Mouse (Mus musculus) heart, embryonic 12.5 days (tissue): ENCODE results near the gene Foxl2. TPM values are rescaled to one million over a fixed set of nuclear protein-coding genes. Genes with fewer than 3 reads are reported as not detected.

Experiments used
- ATAC-seq: fragments of 200-750 bp; cut with Nextera tagmentation; 2 replicates; pipeline ENCODE4 v1.8.0; 2017; ENCODE audit warnings: moderate TSS enrichment, moderate library complexity; ENCODE audit not compliant: insufficient number of reproducible peaks, low FRiP score
- H3K27ac ChIP-seq: fragments of 300-500 bp; sonication (generic); 2 replicates; pipeline ENCODE4 v1.5.1; 2016; ENCODE audit warnings: mild to moderate bottlenecking, moderate library complexity; ENCODE audit not compliant: poor library complexity, severe bottlenecking
- H3K27me3 ChIP-seq: fragments of 300-500 bp; sonication (generic); replicated peaks from 2 replicates; pipeline ENCODE4 v1.6.1; 2016; ENCODE audit warnings: mild to moderate bottlenecking, moderate library complexity
- H3K36me3 ChIP-seq: fragments of 300-500 bp; sonication (generic); 2 replicates; pipeline ENCODE4 v1.6.1; 2016; ENCODE audit warnings: mild to moderate bottlenecking, moderate library complexity
- H3K4me1 ChIP-seq: fragments of 300-500 bp; sonication (generic); replicated peaks from 2 replicates; pipeline ENCODE4 v1.6.1; 2016; ENCODE audit warnings: mild to moderate bottlenecking
- H3K4me2 ChIP-seq: fragments of 300-500 bp; sonication (generic); 2 replicates; pipeline ENCODE4 v1.6.1; 2016; ENCODE audit warnings: mild to moderate bottlenecking, moderate library complexity
- H3K4me3 ChIP-seq: fragments of 300-500 bp; sonication (generic); 2 replicates; pipeline ENCODE4 v1.5.1; 2016; ENCODE audit warnings: mild to moderate bottlenecking
- H3K9ac ChIP-seq: fragments of 300-500 bp; sonication (generic); 2 replicates; pipeline ENCODE4 v1.6.1; 2016; ENCODE audit warnings: mild to moderate bottlenecking, moderate library complexity
- H3K9me3 ChIP-seq: fragments of 300-500 bp; sonication (generic); replicated peaks from 2 replicates; pipeline ENCODE4 v1.6.1; 2016; ENCODE audit warnings: mild to moderate bottlenecking, moderate library complexity
- WGBS: fragments of 180-500 bp; shearing (Covaris S2); methylation state at CpG from one replicate; pipeline ENCODE4 v1.1.7; 2016; 5-methylcytosine and 5-hydroxymethylcytosine counted together
- polyA plus RNA-seq: library from polyadenylated mRNA; unstranded; fragments of >200 nt; fragmentation: Nextera tagmentation; extraction: Ambion mirVana; gene quantifications from 2 replicates; pipeline ENCODE4 v1.2.1, GENCODE M21; 2016

Foxl2 gene
- polyA plus RNA-seq, 1 experiment from 2014 or later: not detected

DNA sequence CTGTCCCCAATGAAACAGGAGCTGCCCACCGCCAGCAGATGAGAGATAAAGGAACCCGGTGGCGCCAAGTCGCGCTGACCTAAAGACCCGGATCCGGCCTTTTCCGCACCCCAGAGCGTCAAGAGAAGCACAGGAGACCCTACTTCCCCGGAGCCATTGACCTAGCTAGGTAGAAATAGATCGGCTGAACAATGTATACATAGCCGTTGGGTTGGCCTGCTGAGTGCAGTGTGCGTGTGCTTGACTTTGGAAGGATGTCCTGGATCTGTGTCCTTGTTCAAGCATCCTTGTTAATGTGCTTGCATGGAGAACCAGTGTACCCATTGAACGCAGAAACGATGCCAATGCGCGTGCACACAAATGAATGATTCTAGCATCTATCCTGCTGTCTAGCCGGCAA is 8.6 kb downstream of the Foxl2 start:
- Histone ChIP-seq H3K9ac (no peak overlapping the region), H3K4me3 (no peak overlapping the region), H3K36me3 (no peaks in the 10 kb centered on the region), H3K27me3 (peaks cover 96% of the 10 kb centered on the region), H3K4me2 (no peak overlapping the region), H3K9me3 (no peaks in the 10 kb centered on the region), H3K4me1 (no peaks in the 10 kb centered on the region), H3K27ac (no peak overlapping the region)
- 6% methylated on average over 18 of the region's 18 CpGs for WGBS
- no peak for ATAC-seq

DNA sequence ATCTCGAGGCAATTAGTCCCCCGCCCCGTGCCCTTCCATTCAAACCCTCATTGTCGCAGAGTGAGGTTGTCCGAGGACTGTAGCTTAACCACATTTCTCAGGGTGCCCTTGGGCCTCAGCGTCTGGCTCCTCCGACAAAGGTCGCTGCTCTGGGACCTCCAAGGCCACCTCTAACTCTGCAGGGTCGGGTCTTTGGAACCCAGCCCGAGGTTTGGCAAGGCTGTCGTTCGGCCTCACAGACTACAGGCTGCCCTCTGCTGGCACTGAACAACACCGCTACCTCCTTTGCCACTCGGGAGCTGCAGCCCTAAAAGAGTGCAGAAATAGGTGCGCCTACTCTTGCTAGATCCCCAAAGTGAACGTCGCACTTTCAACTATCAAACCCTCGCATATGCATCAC is 10.0 kb downstream of the Foxl2 start:
- no peak for ATAC-seq
- H3K4me1 ChIP-seq: no peaks in the 10 kb centered on the region
- H3K36me3 ChIP-seq: no peaks in the 10 kb centered on the region
- WGBS: 2% methylated on average over 18 of the region's 18 CpGs
- peak overlapping the region; percentile 36 for H3K4me2 ChIP-seq
- H3K9me3 ChIP-seq: no peaks in the 10 kb centered on the region
- peaks cover 94% of the 10 kb centered on the region for H3K27me3 ChIP-seq
- H3K9ac ChIP-seq: no peak overlapping the region
- H3K4me3 ChIP-seq: peak overlapping the region; percentile 11; the same call in 1 of the 2 replicates
- no peak overlapping the region for H3K27ac ChIP-seq

DNA sequence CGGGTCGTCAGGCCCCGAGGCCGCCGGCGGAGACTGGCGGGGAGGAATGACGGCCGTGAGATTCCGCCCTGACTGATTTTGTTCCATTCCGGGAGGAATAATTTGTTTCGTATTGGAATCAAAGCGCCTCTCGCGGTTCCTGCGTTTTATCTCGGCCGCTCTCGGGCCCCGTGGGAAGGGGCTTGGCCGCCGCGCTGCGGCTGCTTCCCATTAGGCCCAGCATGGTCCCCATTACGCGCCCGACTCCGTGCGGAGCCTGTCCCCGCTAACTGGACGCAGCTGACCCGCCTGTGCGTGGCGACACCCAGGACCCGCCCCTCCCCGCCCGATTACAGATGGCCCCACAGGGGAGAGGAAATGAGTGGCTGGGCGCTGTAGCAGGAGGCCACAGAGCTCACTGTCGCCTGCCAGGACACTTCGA is 18.0 kb downstream of the Foxl2 start:
- ATAC-seq: no peak
- no peak overlapping the region for H3K27ac ChIP-seq
- peak overlapping the region; percentile 46 for H3K9ac ChIP-seq

DNA sequence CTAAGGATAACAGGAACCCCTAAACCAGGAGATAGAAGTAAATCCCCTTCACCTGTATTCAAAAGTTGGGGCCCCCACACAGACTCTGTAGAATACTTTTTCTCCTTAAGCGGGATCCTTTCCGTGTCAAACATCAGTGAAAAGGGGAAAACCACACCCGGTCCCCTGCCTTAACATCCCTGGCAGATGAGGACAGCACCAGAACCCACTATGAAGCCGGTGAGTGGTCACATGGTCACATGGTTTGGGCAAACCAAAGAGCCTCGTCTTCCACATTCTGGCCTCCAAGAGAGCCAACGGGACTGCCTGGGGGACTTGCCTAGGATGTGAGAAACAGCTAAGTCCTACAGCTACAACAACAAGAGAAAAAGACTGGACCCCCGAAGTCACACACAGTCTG is 18.5 kb downstream of the Foxl2 start:
- Histone ChIP-seq H3K36me3 (no peaks in the 10 kb centered on the region), H3K27me3 (peaks cover 81% of the 10 kb centered on the region), H3K9ac (no peak overlapping the region), H3K9me3 (peaks cover 5% of the 10 kb centered on the region; the same call in 1 of the 2 replicates), H3K4me2 (peak overlapping the region; percentile 87), H3K27ac (no peak overlapping the region), H3K4me3 (peak overlapping the region; percentile 51), H3K4me1 (peaks cover 6% of the 10 kb centered on the region; the same call in 1 of the 2 replicates)
- 4% methylated on average over 7 of the region's 7 CpGs for WGBS
- no peak for ATAC-seq

More for the DNA sequence above, 18.0 kb downstream of the Foxl2 start:
- Histone ChIP-seq H3K9me3 (peaks cover 5% of the 10 kb centered on the region; the same call in 1 of the 2 replicates), H3K27me3 (peaks cover 85% of the 10 kb centered on the region), H3K4me3 (peak overlapping the region; percentile 51), H3K36me3 (no peaks in the 10 kb centered on the region), H3K4me1 (peaks cover 6% of the 10 kb centered on the region; the same call in 1 of the 2 replicates), H3K4me2 (peak overlapping the region; percentile 87)
- WGBS: under 1% methylated on average over 40 of the region's 40 CpGs

DNA sequence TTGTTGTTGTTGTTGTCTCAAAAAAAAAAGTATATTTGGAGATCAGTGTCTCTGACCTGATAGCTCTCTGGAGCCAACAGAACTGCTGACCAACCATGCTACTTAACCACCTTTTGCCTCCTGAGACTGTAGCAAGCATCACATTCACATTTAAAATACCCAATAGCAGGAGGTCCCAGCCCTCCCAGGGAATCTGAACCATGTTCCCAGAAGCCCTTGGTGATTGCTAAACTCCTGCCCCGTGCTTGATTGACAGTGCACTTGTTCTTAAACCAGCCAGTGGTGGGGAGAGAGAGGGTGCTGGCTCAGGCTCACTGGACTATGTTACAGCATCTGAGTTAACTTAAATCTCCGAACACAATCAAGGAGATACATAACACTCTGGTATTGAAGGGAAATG is 19.8 kb downstream of the Foxl2 start:
- WGBS: 41% methylated on average over 2 of the region's 2 CpGs
- H3K27me3 ChIP-seq: peaks cover 71% of the 10 kb centered on the region
- H3K9me3 ChIP-seq: peaks cover 5% of the 10 kb centered on the region; the same call in 1 of the 2 replicates
- H3K9ac ChIP-seq: no peak overlapping the region
- no peak overlapping the region for H3K27ac ChIP-seq
- no peak overlapping the region for H3K4me3 ChIP-seq
- ATAC-seq: no peak
- H3K4me1 ChIP-seq: peaks cover 6% of the 10 kb centered on the region; the same call in 1 of the 2 replicates
- H3K4me2 ChIP-seq: no peak overlapping the region
- H3K36me3 ChIP-seq: no peaks in the 10 kb centered on the region

DNA sequence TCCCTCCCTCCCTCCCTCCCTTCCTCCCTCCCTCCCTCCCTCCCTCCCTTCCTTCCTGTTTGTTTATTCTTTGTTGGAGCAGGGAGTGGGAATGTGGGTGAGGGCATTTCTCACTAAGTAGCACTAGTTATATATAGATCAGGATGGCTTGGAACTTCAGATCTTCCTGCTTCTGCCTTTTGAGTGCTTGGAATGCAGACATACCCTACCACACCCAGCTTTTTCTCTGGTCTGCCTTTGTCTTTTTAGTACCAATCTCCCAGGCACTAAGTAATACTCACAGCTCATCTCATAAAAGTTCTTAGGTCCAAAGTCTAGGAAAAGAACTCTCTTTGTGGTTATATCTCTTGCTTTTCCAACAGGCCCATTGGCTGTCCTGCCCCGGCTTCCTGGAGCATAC is 21.0 kb downstream of the Foxl2 start:
- H3K27ac ChIP-seq: no peak overlapping the region
- H3K36me3 ChIP-seq: no peaks in the 10 kb centered on the region
- H3K4me2 ChIP-seq: no peak overlapping the region
- peaks cover 59% of the 10 kb centered on the region for H3K27me3 ChIP-seq
- WGBS: 65% methylated on average over 1 of the region's 1 CpGs
- H3K4me1 ChIP-seq: peaks cover 6% of the 10 kb centered on the region; the same call in 1 of the 2 replicates
- H3K4me3 ChIP-seq: no peak overlapping the region
- H3K9me3 ChIP-seq: no peaks in the 10 kb centered on the region
- H3K9ac ChIP-seq: no peak overlapping the region
- no peak for ATAC-seq

DNA sequence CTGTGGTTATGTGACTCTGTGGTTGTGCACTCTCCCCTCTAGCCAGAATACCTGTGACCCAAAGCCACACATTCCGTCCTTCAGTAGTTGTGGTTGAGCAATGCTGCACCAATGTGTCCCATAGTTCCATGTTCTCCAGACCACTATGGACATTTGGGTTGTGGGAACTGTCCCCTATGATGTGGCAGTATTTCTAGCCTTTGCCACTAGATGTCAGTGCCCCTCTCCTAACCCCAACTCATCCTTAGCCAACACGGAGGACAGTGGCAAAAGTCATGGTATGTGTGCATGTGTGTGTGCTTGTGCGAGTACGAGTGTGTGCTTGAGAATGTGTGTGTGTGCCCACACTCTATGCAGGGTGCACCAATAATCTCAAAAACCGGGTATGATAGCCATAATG is 21.4 kb downstream of the Foxl2 start:
- H3K9ac ChIP-seq: no peak overlapping the region
- H3K27me3 ChIP-seq: peaks cover 59% of the 10 kb centered on the region

DNA sequence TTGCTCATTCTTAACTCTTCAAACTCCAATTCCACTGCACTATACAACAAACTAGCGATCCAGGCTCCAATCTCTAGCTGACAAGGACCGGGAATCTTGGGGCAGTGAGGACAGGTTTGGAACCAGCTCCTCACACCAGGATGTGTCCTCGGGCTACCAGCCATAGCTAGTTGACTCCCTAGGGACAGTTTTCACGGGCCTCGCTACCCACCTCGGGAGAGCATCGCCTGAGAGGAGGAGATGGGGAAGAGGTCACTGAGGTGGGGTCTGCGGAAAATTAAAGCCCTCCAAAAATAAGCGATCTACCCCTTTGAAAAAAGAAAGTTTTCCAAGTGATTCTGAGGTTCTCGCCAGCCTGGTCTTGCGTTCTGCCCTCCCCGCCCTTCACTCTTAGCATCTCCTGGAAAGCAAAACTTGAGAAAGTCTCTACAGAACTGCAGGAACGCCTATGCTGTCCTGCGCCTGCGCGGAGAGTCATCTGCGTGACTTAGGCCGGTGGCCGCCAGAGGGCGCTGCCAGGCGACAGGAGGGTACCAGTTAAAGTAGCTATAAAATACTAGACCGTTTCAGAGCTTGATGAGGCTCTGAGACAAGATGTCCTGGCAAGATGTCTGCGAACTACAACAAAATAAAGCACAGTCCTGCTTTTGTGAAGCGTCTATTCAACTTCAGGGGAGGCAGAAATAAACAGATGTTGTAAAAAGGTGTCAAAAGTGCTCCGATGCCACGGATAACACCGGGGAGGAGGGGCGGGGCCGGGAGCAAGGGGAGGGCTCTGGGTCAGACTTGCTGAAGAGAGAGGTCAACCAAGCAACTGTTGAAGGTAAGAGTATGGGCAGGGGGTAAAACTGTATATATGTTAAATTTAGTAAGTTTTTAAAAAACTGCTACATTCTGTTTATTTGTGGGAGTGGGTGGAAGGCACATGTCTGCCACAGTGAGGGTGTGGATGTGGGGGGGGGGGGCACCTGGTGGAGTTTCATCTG is 24.6 kb downstream of the Foxl2 start:
- peak; percentile 69; the same call in 1 of the 2 replicates for ATAC-seq
- H3K4me1 ChIP-seq: 0 out of 2 replicates have a peak, but pooled peaks cover 3% of the 10 kb centered on the region
- no peak overlapping the region for H3K27ac ChIP-seq
- peak overlapping the region; percentile 55 for H3K4me2 ChIP-seq
- no peak overlapping the region for H3K9ac ChIP-seq
- peak overlapping the region; percentile 38 for H3K4me3 ChIP-seq
- WGBS: 6% methylated on average over 29 of the region's 29 CpGs
- H3K9me3 ChIP-seq: no peaks in the 10 kb centered on the region
- peaks cover 44% of the 10 kb centered on the region for H3K27me3 ChIP-seq
- H3K36me3 ChIP-seq: no peaks in the 10 kb centered on the region

More for the DNA sequence above, 21.4 kb downstream of the Foxl2 start:
- Histone ChIP-seq H3K4me1 (peaks cover 6% of the 10 kb centered on the region; the same call in 1 of the 2 replicates), H3K9me3 (no peaks in the 10 kb centered on the region), H3K27ac (no peak overlapping the region), H3K4me3 (no peak overlapping the region), H3K36me3 (no peaks in the 10 kb centered on the region), H3K4me2 (no peak overlapping the region)
- WGBS: 35% methylated on average over 5 of the region's 5 CpGs
- ATAC-seq: no peak

DNA sequence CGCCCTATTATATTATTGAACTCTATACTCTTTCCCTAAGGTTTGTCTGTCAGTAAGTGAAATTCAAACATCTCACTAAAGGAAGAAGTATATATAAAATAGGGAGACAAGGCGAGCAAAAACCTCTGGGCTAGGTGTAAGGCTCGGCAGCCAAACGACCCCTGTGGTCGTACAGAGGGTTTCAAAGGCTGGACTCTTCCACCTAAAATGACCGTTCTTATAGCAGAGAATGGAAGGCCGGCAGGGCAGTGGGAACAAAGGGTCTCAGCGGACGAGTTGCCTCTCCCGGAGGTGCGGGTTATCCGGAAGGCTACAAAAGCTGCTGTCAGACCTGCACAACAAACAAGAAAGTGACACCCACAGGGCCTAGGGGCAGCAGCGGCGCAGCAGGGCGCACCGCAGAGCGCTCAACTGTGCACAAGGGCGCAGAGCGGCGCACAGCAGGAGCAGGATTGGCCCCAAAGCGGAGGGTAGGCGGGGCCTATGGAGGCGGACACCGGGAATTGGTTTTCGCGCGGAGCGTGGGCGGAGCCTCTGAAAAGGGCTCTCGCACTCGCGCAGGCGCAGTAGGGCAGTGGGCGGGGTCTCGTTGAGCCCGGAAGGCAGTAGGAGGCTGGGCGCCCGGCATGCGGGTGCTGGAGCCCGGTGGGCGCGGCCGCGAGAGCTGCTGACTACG is 30.9 kb downstream of the Foxl2 start, which contains the start of gene Faim:
Gene Faim (plus strand): TSS at position 574 of the 676 bp plus-strand sequence.
- Histone ChIP-seq H3K27ac (peak within 1 kb of the TSS; percentile 7; the same call in 1 of the 2 replicates), H3K4me3 (peak within 1 kb of the TSS; percentile 84), H3K36me3 (no peaks in the 10 kb centered on the region), H3K4me1 (peaks cover 8% of the 10 kb centered on the region; the same call in 1 of the 2 replicates), H3K4me2 (peak within 1 kb of the TSS; percentile 88), H3K9me3 (no peaks in the 10 kb centered on the region), H3K27me3 (peaks cover 17% of the 10 kb centered on the region), H3K9ac (peak within 1 kb of the TSS; percentile 86)
- ATAC-seq: peak; percentile 100
- 1% methylated on average over 45 of the region's 45 CpGs for WGBS

DNA sequence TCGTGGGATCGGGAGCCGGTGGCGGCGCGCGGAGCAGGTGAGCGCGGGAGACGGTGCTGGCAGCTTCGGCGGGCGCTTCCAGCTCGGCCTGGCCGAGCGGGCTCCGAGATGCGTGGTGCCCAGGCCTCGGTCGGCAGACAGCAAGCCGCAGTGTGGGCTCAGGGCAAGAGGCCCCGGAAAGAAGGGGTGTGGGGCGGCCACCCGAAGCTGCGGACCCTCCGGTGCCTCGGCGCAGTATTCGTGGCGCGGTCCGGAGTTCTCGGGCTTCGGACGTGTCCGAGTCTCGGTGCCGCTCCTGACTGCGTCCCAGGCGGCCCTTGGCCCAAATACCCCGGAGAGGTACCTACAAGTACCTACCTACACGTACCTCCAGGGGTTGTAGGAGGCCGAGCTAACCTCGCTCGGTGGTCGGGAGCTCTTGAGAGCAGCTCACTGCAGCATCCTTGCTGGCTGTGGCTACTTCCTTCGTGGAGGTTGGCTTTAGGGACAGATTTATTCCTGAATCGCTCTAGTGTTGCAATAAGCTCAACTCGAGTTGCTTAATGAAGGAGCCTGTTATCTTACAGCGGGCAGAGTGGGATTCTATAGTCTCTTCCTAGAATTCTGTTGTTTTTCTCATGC is 31.5 kb downstream of the Foxl2 start:
- Histone ChIP-seq H3K4me2 (peak overlapping the region; percentile 88), H3K27me3 (peaks cover 14% of the 10 kb centered on the region), H3K9me3 (no peaks in the 10 kb centered on the region), H3K4me3 (peak overlapping the region; percentile 84), H3K27ac (no peak overlapping the region), H3K36me3 (no peaks in the 10 kb centered on the region), H3K9ac (peak overlapping the region; percentile 86), H3K4me1 (peaks cover 8% of the 10 kb centered on the region; the same call in 1 of the 2 replicates)
- WGBS: under 1% methylated on average over 44 of the region's 50 CpGs
- ATAC-seq: peak; percentile 30
